Mouse (Mus musculus): Measurements from ENCODE around the gene Orai2.
"Not testable (repeated sequence)": the region's sequence is repeated elsewhere in the genome, so short reads cannot be mapped to it uniquely, and the experiment has no call there.

Orai2 gene

GRCm38 (mm10) chr5:136173606-136174463, 3.3 kb upstream of the Orai2 start:
- in situ Hi-C loops (cut with MseI, MboI) = no loop called here

GRCm38 (mm10) chr5:136172939-136173338, 2.4 kb upstream of the Orai2 start:
- in situ Hi-C loops (cut with MseI, MboI) = no loop called here

DNA sequence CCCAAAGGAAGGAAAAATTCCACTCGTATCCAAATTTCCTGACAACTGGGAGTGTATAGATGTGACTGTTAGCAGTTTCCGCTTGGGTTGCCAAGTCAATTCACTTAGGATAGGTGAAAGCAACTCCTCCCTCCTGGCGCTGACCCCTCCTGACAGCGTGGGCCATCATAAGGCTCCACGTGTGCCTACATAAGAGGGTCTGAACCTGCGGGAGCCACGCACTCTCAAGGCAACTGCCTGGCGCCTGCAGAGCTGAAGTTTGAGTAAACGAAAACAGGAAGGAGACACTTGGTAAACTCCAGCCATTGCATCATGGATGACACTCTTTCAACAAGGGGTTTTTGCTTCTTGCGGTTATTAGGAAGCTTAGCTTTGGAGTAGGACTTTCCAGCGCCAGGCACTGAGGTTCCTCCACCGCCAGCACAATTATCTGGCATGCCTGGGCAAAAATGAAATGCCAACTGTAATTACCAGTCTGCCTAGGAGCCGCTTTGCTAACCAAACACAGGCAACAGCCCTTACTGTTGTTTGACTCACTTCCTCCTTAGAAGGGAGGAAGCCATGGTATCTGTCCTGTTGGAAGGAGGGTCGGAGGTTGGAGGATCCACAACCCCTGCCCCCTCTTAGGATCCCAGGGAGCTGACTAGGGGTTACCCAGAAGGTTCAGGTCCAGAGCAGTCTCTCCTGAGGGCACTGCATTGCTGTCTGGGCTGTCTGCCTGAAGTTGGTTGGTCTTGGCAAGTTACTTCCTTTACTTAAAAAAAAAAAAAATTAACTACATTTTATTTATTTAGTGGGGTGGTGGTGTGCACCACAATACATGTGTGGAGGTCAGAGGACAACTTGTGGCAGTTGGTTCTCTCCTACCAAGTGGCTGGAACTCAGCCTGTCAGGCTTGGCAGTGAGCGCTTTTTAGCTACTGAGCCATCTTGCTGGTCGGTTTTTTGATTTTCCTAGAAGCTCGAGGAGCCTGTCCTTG, 1.1 kb upstream of the Orai2 start:
- in situ Hi-C loops (cut with MseI, MboI) = no loop called here

GRCm38 (mm10) chr5:136169626-136170511, 644 bp downstream of the Orai2 start:
- in situ Hi-C loops (cut with MseI, MboI) = no loop called here

DNA sequence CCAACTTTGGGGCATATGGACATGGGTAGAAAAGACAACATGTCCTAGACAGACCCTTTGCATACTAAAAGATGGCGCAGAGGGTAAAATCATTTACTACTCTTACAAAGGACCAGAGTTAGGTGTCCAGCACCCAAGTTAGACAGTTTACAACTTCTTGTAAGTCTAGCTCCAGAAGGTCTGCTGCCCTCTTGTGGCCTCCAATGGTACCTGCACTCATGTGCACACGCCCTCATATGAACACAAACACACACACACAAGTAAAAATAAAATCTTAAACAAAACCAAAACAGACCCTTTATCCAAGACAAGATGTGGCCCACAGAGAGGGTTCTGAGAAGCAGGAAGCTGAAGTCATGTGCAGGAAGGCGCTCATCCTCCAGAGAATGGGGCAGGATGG, 2.4 kb downstream of the Orai2 start:
- in situ Hi-C loops (cut with MseI, MboI) = no loop called here

GRCm38 (mm10) chr5:136167296-136167695, 3.2 kb downstream of the Orai2 start:
- in situ Hi-C loops (cut with MseI, MboI) = no loop called here

- in situ Hi-C loops (cut with MseI, MboI) = no loop called here
Observed at GRCm38 (mm10) chr5:136165246-136165645, 5.3 kb downstream of the Orai2 start.

DNA sequence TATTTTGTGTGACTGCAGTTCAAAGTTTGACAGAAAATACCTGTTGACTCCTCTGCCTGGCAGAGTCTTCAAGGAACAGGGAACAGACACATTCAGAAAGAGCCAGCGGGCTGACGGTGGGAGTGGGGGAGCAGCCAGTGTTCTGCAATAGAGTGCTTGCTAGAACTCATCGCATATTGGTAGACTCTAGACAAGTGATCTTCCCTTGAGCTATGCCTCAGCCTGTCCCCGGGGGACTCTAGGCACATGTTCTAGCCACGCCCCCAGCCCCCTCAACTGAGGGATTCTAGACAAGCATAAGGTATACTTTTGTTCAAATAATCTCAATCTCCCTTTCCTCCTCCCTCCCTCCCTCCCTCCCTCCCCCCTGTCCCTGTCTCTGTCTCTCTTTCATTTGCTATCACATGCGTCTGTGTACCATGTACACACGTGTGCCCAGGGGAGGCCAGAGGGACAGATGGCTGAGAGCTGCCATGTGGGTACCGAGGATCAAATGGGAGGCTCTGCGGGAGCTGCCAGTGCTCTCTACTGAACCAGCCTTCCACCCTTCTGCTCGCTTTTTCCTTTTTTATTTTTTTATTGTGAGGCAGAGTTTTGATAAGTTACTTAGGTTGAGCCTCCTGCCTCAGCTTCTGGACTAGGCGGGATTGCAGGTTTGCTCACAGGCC, 6.6 kb downstream of the Orai2 start:
- in situ Hi-C loops (cut with MseI, MboI) = no loop called here

DNA sequence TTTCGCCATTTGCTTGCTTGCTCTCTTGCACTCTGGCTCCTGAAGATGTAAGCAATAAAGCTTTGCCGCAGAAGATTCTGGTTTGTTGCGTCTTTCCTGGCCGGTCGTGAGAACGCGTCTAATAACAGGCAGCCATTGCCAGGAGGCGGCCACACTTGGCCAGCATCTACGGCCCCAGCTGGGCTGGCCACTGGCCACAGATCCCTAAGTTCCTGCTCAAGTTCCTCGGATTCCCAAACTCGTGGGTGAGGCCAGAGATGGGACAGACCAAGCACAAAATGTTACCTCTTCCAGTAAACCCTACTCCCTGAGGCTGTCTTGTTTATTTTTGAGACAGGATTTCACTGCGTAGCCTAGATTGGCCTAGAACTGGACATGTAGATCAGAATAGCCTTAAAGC, 10.4 kb downstream of the Orai2 start:
- in situ Hi-C loops (cut with MseI, MboI) = not testable (repeated sequence)

- in situ Hi-C loops (cut with MseI, MboI) = no loop called here
Observed at GRCm38 (mm10) chr5:136155399-136155798, 15.1 kb downstream of the Orai2 start.

GRCm38 (mm10) chr5:136152365-136152764, 18.1 kb downstream of the Orai2 start:
- in situ Hi-C loops (cut with MseI, MboI) = no loop called here

DNA sequence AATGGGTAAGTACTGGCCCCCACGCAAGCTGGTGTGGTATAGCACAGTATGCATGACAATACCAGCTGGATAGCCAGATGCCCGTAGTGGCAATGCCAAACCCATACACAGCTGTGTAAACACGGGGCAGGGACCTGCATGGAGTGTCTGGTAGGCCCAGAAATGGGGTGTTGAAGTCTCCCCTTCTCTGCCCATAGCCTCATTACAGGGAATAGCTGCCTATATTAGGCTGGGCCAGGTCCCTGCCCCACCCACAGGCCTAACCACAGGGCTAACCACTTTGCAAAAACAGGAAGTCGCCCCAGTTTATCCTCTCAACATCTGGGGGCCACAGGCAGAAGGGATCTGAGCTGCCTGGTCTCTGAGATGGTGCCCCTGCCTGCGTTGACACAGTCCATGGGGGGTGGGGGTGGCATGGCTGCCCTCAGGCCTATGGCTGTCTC, 21.4 kb downstream of the Orai2 start:
- in situ Hi-C loops (cut with MseI, MboI) = not testable (repeated sequence)

DNA sequence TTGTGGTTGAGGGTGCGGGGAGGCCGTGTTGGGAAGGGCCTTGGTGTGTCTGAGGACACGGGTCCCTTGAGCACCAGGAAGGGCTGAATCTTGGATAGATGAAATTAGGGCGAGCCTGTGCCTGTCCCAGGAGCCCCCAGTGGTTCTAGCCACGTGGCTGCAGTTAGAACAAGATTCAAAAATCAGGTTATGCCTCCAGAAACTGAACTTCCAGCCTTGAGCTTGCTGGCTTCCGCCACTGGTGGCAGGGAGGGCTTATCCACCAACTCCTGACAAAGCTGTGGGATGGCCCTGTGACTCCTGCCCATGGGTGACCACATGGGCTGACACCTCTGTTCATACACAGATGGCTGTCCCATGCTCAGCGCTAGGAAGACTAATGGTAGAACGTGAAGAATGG, 22.8 kb downstream of the Orai2 start:
- in situ Hi-C loops (cut with MseI, MboI) = no loop called here

GRCm38 (mm10) chr5:136146936-136147335, 23.6 kb downstream of the Orai2 start:
- in situ Hi-C loops (cut with MseI, MboI) = no loop called here

DNA sequence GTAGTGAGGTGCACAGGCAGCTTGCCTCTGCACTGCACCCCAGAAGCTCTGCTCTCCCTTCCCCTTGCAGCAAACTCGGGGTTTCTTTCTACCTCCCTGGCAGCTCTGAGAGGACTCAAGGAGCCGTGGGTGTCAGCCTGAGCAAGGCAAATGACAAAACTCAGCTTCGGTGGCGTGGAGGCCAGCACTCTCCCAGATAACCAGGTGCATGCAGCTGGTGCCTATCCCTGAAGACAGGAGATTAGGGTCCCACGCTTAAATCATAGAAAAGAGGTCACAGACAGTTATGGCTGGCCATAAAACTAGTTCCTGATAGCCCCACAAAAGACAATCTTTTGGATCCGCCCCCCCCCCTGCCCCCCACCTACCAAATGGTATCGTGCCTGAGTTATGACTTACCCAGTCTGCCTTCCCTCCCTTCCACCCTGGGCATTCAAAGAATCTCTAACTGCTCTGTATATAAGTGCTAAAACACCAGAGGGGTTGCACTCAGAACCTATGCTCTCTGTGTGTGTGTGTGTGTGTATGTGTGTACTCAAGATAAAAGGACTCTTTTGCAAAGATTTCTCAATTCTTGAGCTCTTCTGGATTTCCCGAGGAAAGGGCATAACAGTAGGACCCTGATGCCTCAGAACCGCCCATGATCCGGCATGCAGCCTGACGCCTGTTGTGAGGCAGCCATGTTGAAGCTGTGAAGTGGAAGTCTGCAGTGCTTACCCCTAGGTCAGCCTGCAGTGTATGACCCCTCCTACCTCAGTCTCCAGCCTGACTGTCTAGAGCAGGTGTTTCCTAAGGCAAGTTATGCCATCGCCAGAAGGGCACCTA, 25.7 kb downstream of the Orai2 start:
- in situ Hi-C loops (cut with MseI, MboI) = no loop called here

GRCm38 (mm10) chr5:136143161-136143755, 27.3 kb downstream of the Orai2 start:
- in situ Hi-C loops (cut with MseI, MboI) = no loop called here

- in situ Hi-C loops (cut with MseI, MboI) = no loop called here
Observed at GRCm38 (mm10) chr5:136142746-136143145, 27.8 kb downstream of the Orai2 start.

- in situ Hi-C loops (cut with MseI, MboI) = no loop called here
Observed at GRCm38 (mm10) chr5:136140057-136140482, 30.4 kb downstream of the Orai2 start.

DNA sequence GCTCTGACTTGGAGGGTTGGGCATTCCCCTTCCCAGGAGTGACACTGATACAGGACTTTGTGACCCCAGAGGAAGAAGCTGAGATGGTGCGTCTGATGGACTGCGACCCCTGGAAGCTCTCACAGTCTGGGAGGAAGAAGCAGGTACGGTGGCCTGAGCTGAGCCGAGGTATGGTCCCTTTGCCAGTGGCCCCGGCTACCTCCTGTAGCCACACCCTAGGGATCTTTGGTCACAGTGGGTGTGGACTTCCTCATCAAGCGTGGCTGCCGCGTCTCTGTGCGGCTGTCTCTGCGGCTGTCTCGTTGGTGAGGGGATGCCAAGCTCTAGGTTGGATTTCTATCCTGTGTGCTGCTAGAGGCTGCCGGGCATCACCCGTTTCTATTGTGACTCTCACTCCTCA, 31.1 kb downstream of the Orai2 start:
- in situ Hi-C loops (cut with MseI, MboI) = no loop called here
